Mouse (Mus musculus) T-helper 2 cell (primary cell): ENCODE measurements around the gene Olfr666.
"Not testable (repeated sequence)": the region's sequence is repeated elsewhere in the genome, so short reads cannot be mapped to it uniquely, and the experiment has no call there.

Experiments
- in situ Hi-C: fragments of 300-600 bp; cut with MboI, MseI; formaldehyde crosslinking; loops from one replicate; pipeline ENCODE4 v1.15.1; 2025; ENCODE audit warnings: high pct_unique_total_duplicates

The Olfr666 gene

DNA sequence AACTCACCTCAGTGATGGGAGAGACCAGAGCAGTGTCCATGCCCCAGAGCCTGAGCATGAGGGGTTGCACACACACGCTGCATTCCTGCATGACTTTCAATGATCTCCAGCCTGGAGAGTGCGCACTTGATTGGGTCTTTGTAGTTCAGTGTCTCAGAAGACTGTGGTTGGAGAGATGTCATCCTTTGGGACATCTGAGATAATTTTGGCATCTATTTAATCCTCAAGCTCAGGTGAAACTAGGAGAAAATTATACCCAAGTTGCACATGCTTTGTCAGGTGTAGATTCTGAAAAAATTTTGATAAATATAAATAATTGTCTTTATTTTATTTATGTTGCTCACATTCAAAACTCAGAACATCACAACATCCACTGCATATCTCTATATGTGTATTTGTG is at the start of gene Olfr666:
Gene Olfr666, minus strand, starts transcription at position 101 of the 400 bp plus-strand sequence.
- in situ Hi-C loops, result no loop called here

DNA sequence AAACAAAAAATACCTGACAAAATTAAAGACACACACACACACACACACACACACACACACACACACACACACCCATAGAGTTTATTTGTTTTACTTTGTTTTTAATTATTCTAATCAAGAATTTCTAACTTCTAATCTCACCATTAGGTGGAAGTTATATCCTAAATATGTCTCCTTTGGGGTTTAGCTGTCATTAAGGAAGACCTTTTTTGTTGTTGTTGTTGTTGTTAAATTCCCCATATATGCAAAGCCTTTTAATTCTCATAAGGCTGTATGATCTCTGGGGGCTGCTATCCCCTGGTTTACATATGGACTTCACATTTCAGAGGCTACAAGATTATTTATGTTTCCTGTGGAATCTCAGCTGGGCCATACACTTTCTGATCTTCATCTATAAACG is 38.2 kb upstream of the Olfr666 start, which contains the start of gene Olfr669:
Gene Olfr669, plus strand, starts transcription at position 301 of the 400 bp plus-strand sequence.
- in situ Hi-C loops, result no loop called here

DNA sequence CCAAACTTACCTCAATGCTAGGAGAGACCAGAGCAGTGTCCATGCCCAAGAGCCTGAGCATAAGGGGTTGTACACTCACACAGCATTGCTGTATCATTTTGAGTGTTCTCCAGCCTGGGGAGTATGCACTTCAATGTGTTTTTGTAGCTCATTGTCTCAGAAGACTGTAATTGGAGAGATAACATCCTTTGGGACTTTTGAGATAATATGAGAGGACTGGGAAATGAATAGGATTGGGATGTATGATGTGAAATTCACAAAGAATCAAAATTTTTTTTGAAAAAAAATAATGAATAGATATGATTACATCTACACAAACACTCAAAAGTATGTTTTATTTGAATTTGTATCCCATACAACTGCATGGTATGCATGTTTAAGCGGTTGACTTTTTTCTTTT is 32.2 kb upstream of the Olfr666 start, which contains the start of gene Olfr668:
Gene Olfr668, minus strand, starts transcription at position 101 of the 400 bp plus-strand sequence.
- in situ Hi-C loops, result no loop called here

DNA sequence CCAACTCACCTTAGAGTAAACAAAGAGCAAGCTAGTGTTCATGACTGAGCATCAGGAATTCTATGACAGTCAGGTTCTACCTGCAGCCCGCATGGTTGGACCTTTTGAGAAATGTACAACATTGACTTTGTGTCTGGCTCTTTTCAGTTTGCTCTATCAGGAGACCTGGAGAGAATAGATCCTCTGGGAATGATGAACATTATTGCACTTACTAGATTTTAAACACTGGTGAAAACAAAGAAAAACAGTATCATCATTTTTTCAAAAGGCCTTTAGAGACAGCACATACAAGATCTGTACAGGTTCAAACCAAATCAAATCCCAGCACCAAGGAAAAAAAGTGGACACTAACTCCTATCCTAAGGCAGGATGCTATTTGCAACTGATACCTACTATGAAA is 25.6 kb upstream of the Olfr666 start, which contains the start of gene Olfr667:
Gene Olfr667, minus strand, starts transcription at position 101 of the 400 bp plus-strand sequence.
- in situ Hi-C loops, result no loop called here

DNA sequence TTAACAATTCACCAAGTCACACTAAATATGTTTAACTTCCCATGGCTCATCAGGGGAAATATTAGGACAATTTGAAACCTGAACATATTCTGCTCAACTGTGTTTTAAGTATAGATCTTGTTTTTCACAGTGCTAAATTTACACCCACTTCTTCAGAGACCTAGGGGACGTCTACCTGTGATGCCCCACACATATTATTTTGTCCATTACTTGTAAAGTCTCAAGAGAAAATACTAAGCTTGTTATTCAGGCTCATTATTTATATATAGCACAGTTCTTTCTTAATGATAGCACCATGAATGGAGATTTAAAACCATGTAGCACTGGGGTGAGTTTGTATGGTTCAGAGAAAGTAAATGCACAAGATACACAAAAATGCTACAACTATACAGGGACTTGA is 18.0 kb downstream of the Olfr666 start, which contains the start of gene Olfr665:
Gene Olfr665, plus strand, starts transcription at position 301 of the 400 bp plus-strand sequence.
- in situ Hi-C loops, result no loop called here

DNA sequence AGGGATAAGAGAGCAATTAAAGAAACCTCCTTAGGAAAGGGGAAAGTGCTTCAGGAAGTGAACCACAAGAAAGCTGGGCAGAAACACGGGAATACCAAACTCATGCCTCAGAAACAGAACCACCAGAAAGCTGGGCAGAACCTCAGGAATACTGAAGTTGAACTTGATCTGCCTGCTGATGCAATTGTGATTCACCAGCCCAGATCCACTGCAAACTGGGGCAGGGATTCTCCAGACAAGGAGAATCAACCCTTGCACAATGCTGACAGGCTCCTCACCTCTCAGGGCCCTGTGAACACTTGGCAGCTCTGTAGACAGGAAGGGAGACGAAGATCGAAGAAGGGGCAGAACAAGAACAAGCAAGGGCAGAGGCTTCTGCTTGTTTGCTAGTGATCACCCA is 34.4 kb downstream of the Olfr666 start:
- in situ Hi-C loops, result no loop called here

DNA sequence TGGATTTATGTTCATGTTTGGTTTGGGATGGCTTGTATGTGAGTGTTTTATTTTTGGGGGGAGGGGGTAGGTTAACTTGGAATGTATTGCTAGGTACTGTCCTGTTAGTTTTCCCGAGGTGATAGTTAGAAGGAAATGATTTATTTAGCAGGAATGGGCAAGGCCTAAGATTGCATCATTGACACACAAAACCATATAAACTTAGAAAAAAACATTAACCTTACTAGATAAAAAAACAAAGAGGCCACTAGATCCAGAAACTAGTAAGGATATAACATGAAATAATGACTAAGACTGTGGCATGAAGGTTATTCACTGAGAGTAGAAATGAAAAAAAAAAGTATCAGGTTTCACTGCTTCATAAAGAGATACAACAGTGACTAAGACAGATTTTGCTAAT is 38.1 kb downstream of the Olfr666 start:
- in situ Hi-C loops, result no loop called here

DNA sequence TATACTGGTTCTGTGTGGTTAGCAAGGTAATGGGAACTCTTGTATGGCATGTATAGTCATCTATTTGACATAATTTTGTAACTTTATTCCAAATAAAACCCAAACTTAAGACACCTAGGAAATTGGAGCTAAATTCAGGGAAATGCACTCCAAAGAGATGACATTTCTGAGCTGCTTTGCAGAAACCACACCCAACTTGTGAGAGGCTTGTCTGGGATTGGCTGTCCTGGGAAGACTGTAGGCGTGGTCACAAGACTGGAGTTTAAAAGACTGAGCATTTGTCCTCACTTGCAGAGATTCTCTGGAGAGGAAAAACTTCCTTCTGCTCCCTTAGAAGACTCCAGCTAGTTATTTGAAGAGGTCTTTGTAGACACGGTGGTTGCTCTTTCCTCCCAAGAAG is 39.0 kb downstream of the Olfr666 start, which contains the start of gene Usp17la:
Gene Usp17la, plus strand, starts transcription at position 301 of the 400 bp plus-strand sequence.
- in situ Hi-C loops, result not testable (repeated sequence)

DNA sequence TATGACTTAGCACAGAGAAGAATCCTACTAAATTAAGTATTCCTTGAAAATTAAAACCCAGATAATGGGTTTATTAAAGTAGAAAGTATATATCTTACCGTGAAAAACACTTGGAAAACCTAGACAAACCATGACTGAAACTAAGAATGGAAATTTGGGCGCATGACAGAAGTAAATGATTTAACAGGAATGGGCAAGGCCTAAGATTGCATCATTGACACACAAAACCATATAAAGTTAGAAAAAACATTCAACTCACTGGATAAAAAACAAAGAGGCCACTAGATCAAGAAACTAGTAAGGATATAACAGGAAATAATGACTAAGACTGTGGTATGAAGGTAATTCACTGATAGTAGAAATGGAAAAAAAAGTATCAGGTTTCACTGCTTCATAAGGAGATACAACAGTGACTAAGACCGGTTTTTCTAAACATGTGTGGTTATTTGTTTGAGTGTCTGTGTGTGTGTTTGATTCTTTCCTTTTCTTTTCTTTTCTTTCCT is 40.5 kb downstream of the Olfr666 start:
- in situ Hi-C loops, result no loop called here

DNA sequence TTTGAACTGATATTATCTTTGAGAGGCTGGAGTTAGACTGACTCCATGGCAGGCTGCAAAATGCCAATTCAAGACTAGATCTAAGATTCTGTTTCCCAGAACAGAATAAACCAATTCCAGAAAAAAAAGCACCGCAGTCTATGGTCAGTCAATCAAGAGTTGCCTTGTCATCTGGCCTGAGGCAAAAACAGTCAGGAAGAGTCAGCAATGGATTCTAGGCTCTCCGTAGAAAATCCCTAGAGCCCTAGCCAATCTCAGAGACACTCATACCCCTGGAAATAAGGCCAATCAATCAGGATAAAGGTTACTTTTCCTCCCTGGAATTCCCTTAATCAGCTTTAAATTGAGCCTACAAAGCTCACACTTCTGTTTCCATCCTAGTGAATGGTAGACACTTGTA is 44.2 kb downstream of the Olfr666 start:
- in situ Hi-C loops, result not testable (repeated sequence)

DNA sequence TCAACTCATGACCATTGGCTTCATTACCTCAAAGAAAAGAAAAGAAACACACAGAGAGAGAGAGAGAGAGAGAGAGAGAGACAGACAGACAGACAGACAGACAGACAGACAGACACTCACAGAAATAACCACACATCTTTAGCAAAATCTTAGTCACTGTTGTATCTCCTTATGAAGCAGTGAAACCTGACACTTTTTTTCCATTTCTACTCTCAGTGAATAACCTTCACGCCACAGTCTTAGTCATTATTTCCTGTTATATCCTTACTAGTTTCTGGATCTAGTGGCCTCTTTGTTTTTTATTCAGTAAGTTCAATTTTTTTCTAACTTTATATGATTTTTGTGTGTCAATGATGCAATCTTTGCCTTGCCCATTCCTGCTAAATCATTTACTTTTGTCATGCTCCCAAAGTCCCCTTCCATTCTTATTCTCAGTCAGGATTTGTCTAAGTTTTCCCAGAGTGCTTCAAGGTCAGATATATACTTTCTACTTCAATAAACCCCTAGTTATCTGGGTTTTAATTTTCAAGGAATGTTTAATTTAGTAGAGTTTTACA is 51.9 kb downstream of the Olfr666 start:
- in situ Hi-C loops, result no loop called here

DNA sequence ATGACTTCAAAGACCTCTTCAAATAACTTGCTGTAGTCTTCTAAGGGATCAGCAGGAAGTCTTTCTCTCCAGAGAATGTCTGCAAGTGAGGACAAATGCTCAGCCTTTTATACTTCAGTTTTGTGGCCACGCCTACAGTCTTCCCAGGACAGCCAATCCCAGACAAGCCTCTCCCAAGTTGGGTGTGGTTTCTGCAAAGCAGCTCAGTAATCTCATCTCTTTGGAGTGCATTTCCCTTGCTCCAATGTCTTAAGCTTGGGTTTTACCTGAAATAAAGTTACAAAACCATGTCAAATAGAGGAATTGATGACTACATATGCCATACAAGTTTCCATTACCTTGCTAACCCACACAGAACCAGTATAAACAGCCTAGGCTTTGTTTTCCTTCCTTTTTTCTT is 53.2 kb downstream of the Olfr666 start, which contains the start of gene Usp17lb:
Gene Usp17lb, minus strand, starts transcription at position 101 of the 400 bp plus-strand sequence.
- in situ Hi-C loops, result no loop called here
